Mouse (Mus musculus): ENCODE measurements around the gene Nfasc. TPM values are rescaled to one million over a fixed set of nuclear protein-coding genes. Genes with fewer than 3 reads are reported as not detected.

Gene Nfasc
- polyA plus RNA-seq, 1 experiment from 2014 or later, result 5.6 TPM

DNA sequence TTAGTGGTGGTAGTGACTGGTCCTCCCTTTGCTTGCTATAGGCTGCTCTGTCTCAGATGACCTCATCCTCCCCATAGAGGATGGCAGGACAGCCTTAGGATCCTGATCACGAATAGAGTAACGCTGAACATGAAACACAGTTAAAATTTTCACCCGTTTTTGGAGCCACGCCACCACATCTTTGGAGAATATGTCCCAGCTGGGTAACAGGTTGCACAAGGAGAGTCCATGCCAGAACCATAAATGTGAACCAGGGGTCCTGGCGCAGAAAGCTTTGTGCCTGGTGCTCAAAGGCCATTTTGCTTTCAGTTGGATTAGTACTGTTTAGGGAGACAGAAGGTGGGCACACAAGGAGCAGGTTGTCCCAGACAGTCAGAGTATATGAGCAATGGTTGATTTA lies 143.6 kb downstream of the Nfasc start:
- 85% methylated on average over 5 of the region's 5 CpGs for WGBS
- Histone ChIP-seq H3K9me3 (ENCODE audit: control insufficient read depth, low read length) (no peaks in the 10 kb centered on the region), H3K36me3 (ENCODE audit: control insufficient read depth, insufficient read depth, low read length) (no peaks in the 10 kb centered on the region), H3K27me3 (replicated peaks; ENCODE audit: control insufficient read depth, insufficient read depth, low read length) (no peaks in the 10 kb centered on the region), H3K4me1 (replicated peaks; ENCODE audit: control insufficient read depth, insufficient read depth, low read length) (no peaks in the 10 kb centered on the region), H3K9ac (ENCODE audit: low read length) (no peak overlapping the region), H3K27ac (ENCODE audit: low read depth) (no peak overlapping the region), H3K4me2 (ENCODE audit: low read length) (no peak overlapping the region), H3K4me3 (ENCODE audit: low read depth, low read length) (no peak overlapping the region)
- DNase-seq (ENCODE audit: low spot score) (no peak), ATAC-seq (replicated peaks; ENCODE audit: low FRiP score, low TSS enrichment, low read depth) (no peak)

DNA sequence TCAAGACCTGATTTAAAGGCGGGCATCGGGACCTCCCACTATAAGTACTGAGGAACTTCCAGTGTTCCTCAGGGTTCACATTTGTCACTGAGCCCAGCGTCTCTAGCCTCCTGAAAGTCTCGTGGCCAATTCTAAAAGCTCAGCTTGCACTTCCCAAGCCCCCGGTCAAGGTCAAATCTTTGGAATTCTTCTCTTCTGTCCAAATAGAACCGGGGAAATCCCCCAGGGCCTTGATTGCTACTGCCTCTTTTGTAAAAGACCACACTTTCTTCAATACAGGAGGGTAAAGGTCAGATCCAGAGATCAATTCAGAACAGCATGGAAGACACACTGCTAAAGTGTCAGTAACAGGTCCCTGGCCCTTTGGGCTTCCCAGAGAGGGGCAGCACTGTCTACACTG lies 145.9 kb downstream of the Nfasc start:
- H3K4me1 ChIP-seq (replicated peaks; ENCODE audit: control insufficient read depth, insufficient read depth, low read length), result no peaks in the 10 kb centered on the region
- no peaks in the 10 kb centered on the region for H3K27me3 ChIP-seq (replicated peaks; ENCODE audit: control insufficient read depth, insufficient read depth, low read length)
- ATAC-seq (replicated peaks; ENCODE audit: low FRiP score, low TSS enrichment, low read depth) (no peak), DNase-seq (ENCODE audit: low spot score) (no peak)
- H3K9ac ChIP-seq (ENCODE audit: low read length), result no peak overlapping the region
- H3K27ac ChIP-seq (ENCODE audit: low read depth), result no peak overlapping the region
- WGBS, result 36% methylated on average over 6 of the region's 6 CpGs
- H3K9me3 ChIP-seq (ENCODE audit: control insufficient read depth, low read length), result no peaks in the 10 kb centered on the region
- no peak overlapping the region for H3K4me2 ChIP-seq (ENCODE audit: low read length)
- no peak overlapping the region for H3K4me3 ChIP-seq (ENCODE audit: low read depth, low read length)
- H3K36me3 ChIP-seq (ENCODE audit: control insufficient read depth, insufficient read depth, low read length), result no peaks in the 10 kb centered on the region

DNA sequence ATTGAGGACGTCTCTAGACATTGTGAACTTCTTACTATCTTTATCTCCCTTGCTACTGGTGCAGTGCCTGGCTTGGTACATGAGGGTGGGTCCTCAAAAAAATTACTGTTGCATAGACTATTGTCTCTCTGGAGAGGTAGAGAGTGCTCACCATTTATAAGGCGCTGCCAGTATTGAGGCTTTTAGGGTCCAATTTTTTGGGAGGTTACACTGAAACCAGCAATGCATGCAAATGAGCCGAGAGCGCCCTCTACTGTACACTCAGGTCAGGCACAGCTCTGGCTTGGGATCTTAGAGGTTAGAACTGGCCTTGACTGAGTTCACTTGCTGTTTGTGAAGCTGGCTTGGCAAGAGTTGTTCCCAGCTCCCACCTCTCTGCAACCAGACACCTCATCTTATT lies 147.0 kb downstream of the Nfasc start:
- H3K27me3 ChIP-seq (replicated peaks; ENCODE audit: control insufficient read depth, insufficient read depth, low read length), result no peaks in the 10 kb centered on the region
- H3K9me3 ChIP-seq (ENCODE audit: control insufficient read depth, low read length), result no peaks in the 10 kb centered on the region
- peak; percentile 86 for DNase-seq (ENCODE audit: low spot score)
- H3K27ac ChIP-seq (ENCODE audit: low read depth), result no peak overlapping the region
- WGBS, result 21% methylated on average over 4 of the region's 4 CpGs
- ATAC-seq (replicated peaks; ENCODE audit: low FRiP score, low TSS enrichment, low read depth), result no peak
- no peaks in the 10 kb centered on the region for H3K4me1 ChIP-seq (replicated peaks; ENCODE audit: control insufficient read depth, insufficient read depth, low read length)
- H3K4me3 ChIP-seq (ENCODE audit: low read depth, low read length), result no peak overlapping the region
- H3K9ac ChIP-seq (ENCODE audit: low read length), result no peak overlapping the region
- no peaks in the 10 kb centered on the region for H3K36me3 ChIP-seq (ENCODE audit: control insufficient read depth, insufficient read depth, low read length)
- H3K4me2 ChIP-seq (ENCODE audit: low read length), result no peak overlapping the region

DNA sequence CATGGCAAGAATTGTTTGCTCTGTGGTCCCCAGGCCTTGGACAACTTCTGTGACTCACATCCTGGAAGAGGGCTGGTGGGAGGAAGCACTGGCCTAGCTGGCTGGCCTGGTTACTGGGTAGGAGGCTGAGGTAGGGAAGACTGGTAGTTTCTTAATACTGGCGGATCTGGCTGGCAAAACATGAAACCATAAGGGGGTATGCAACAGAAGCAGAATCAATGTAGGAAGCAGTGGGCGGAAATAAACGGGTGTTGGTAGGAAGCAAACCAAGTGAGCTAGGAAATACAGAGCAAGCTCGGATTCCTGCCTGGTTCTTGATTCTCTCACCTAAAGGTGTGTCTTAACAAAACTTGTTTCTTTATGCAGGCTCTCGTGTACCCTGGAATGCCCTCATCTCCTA lies 149.5 kb downstream of the Nfasc start:
- Histone ChIP-seq H3K36me3 (ENCODE audit: control insufficient read depth, insufficient read depth, low read length) (no peaks in the 10 kb centered on the region), H3K9me3 (ENCODE audit: control insufficient read depth, low read length) (no peaks in the 10 kb centered on the region), H3K27me3 (replicated peaks; ENCODE audit: control insufficient read depth, insufficient read depth, low read length) (no peaks in the 10 kb centered on the region), H3K4me3 (ENCODE audit: low read depth, low read length) (no peak overlapping the region), H3K9ac (ENCODE audit: low read length) (no peak overlapping the region), H3K4me1 (replicated peaks; ENCODE audit: control insufficient read depth, insufficient read depth, low read length) (no peaks in the 10 kb centered on the region), H3K27ac (ENCODE audit: low read depth) (no peak overlapping the region), H3K4me2 (ENCODE audit: low read length) (no peak overlapping the region)
- ATAC-seq (replicated peaks; ENCODE audit: low FRiP score, low TSS enrichment, low read depth) (no peak), DNase-seq (ENCODE audit: low spot score) (no peak)
- WGBS, result 84% methylated on average over 5 of the region's 5 CpGs

DNA sequence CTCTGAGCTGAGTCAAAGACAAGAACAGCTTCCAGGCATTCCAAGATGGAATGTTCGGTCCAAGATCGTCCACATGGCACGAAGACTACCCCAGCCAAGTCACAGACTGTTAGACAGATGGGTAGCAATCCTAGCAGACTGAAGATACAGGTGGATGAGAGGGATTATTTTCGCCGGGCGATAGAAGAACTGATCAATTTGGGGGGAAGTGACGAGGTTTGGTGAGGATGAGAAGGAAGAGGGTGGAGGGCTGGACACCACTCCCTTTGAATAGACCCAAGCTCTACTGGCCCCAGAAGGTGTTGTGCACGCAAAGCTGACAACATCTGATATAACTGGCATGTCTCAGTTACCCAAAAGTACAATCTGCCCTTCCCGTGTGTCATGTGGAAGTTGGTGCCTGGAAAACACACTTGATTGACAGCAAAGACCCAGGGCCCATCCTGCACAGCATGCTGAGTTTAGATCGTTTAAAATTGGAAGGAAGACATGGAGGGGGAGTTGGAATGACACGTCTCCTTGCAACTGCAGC lies 150.1 kb downstream of the Nfasc start:
- no peak overlapping the region for H3K4me2 ChIP-seq (ENCODE audit: low read length)
- H3K9me3 ChIP-seq (ENCODE audit: control insufficient read depth, low read length), result no peaks in the 10 kb centered on the region
- no peak overlapping the region for H3K27ac ChIP-seq (ENCODE audit: low read depth)
- H3K36me3 ChIP-seq (ENCODE audit: control insufficient read depth, insufficient read depth, low read length), result no peaks in the 10 kb centered on the region
- no peak for ATAC-seq (replicated peaks; ENCODE audit: low FRiP score, low TSS enrichment, low read depth)
- H3K4me3 ChIP-seq (ENCODE audit: low read depth, low read length), result no peak overlapping the region
- H3K4me1 ChIP-seq (replicated peaks; ENCODE audit: control insufficient read depth, insufficient read depth, low read length), result no peaks in the 10 kb centered on the region
- WGBS, result 82% methylated on average over 11 of the region's 11 CpGs
- H3K27me3 ChIP-seq (replicated peaks; ENCODE audit: control insufficient read depth, insufficient read depth, low read length), result no peaks in the 10 kb centered on the region
- H3K9ac ChIP-seq (ENCODE audit: low read length), result no peak overlapping the region
- DNase-seq (ENCODE audit: low spot score), result no peak

DNA sequence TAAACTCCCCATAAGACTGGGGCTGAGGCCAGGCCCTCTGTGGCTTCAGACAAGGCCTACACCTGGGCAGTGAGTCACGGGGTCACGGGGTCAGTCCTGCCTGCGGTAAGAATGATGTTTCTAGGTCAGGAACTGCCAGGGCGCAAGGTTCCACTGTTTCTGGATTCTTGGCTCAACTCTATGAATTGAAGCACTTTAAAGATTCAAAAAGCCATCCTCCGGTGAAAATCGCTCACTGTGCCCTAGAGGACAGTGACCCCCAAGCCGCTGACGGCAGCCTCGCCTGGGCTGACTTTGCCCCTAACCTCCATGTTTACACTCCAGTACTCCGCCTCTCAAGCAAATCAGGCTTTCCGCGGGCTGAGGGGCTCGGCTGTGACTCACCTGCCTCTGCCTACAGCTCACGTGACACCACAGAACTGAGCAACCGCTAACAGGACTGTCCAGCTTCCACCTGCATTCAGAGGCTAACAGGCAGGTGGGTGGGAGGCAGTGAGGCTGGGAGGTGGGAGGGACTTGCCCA lies 154.9 kb downstream of the Nfasc start:
- DNase-seq (ENCODE audit: low spot score) (peak; percentile 65), ATAC-seq (replicated peaks; ENCODE audit: low FRiP score, low TSS enrichment, low read depth) (peak; percentile 88)
- H3K27ac ChIP-seq (ENCODE audit: low read depth), result no peak overlapping the region
- H3K4me1 ChIP-seq (replicated peaks; ENCODE audit: control insufficient read depth, insufficient read depth, low read length), result no peaks in the 10 kb centered on the region; the same call in 1 of the 2 replicates
- H3K4me3 ChIP-seq (ENCODE audit: low read depth, low read length), result no peak overlapping the region
- peak overlapping the region; percentile 18; the same call in 1 of the 2 replicates for H3K4me2 ChIP-seq (ENCODE audit: low read length)
- 34% methylated on average over 15 of the region's 15 CpGs for WGBS
- H3K27me3 ChIP-seq (replicated peaks; ENCODE audit: control insufficient read depth, insufficient read depth, low read length), result no peaks in the 10 kb centered on the region
- H3K9ac ChIP-seq (ENCODE audit: low read length), result 0 out of 2 replicates have a peak overlapping the region, but pooled peaks have one; percentile 6
- no peaks in the 10 kb centered on the region for H3K36me3 ChIP-seq (ENCODE audit: control insufficient read depth, insufficient read depth, low read length)
- no peaks in the 10 kb centered on the region for H3K9me3 ChIP-seq (ENCODE audit: control insufficient read depth, low read length)

DNA sequence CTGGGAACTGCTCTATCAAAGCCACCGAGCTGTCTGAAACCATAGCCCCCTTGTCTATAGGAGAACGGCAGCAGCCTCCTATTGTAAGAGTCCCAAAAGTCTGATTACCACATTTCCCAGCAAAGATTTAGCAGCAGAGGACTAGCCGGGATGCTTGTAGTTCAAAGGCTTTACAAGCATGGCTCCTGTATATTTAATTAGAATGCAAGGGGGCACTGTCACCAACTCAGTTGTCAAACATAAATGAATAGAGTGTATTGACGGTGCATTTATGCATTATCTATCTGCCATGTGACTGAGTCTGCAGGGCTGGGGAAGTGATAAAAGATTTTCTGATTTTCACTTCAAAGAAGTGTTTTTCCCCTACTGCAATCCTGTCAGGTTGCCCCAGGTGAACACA lies 156.2 kb downstream of the Nfasc start:
- H3K9me3 ChIP-seq (ENCODE audit: control insufficient read depth, low read length), result no peaks in the 10 kb centered on the region
- no peak for DNase-seq (ENCODE audit: low spot score)
- H3K4me1 ChIP-seq (replicated peaks; ENCODE audit: control insufficient read depth, insufficient read depth, low read length), result no peaks in the 10 kb centered on the region; the same call in 1 of the 2 replicates
- no peak overlapping the region for H3K4me2 ChIP-seq (ENCODE audit: low read length)
- no peak overlapping the region for H3K9ac ChIP-seq (ENCODE audit: low read length)
- H3K27ac ChIP-seq (ENCODE audit: low read depth), result no peak overlapping the region
- WGBS, result 73% methylated on average over 4 of the region's 4 CpGs
- no peaks in the 10 kb centered on the region for H3K36me3 ChIP-seq (ENCODE audit: control insufficient read depth, insufficient read depth, low read length)
- ATAC-seq (replicated peaks; ENCODE audit: low FRiP score, low TSS enrichment, low read depth), result no peak
- H3K4me3 ChIP-seq (ENCODE audit: low read depth, low read length), result no peak overlapping the region
- H3K27me3 ChIP-seq (replicated peaks; ENCODE audit: control insufficient read depth, insufficient read depth, low read length), result no peaks in the 10 kb centered on the region

DNA sequence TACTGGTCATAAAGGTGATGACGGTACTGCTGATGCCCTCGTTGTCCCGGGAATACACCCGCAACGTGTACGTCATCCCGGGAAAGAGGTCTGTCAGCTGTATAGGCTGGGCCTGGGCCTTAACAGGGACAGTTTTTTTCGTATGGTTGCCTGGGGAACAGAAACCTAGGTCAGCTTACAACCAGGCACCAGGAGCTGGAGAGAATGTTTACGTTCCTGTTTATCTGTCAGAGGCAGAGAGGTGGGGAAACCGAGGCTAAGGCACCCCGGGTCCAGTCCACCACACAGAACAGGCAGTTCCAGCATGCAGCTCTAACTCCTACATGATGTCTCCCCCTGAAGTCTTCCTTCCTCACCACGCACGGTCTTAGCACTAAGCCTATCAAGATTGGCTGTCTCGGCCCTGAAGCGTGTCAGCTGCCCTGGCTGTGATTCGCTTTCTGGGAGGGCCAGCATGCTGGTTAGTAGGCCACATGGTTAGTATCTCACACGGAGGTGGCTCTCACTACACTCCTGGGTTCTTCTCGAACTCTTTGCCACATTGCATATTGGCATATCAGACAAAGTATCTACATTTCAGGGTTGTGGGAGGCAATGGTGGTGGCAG lies 158.5 kb downstream of the Nfasc start:
- H3K4me2 ChIP-seq (ENCODE audit: low read length), result no peak overlapping the region
- DNase-seq (ENCODE audit: low spot score) (no peak), ATAC-seq (replicated peaks; ENCODE audit: low FRiP score, low TSS enrichment, low read depth) (no peak)
- no peaks in the 10 kb centered on the region; the same call in 1 of the 2 replicates for H3K4me1 ChIP-seq (replicated peaks; ENCODE audit: control insufficient read depth, insufficient read depth, low read length)
- no peak overlapping the region for H3K4me3 ChIP-seq (ENCODE audit: low read depth, low read length)
- H3K36me3 ChIP-seq (ENCODE audit: control insufficient read depth, insufficient read depth, low read length), result no peaks in the 10 kb centered on the region
- H3K27ac ChIP-seq (ENCODE audit: low read depth), result no peak overlapping the region
- WGBS, result 71% methylated on average over 18 of the region's 18 CpGs
- no peaks in the 10 kb centered on the region for H3K9me3 ChIP-seq (ENCODE audit: control insufficient read depth, low read length)
- H3K9ac ChIP-seq (ENCODE audit: low read length), result no peak overlapping the region
- no peaks in the 10 kb centered on the region for H3K27me3 ChIP-seq (replicated peaks; ENCODE audit: control insufficient read depth, insufficient read depth, low read length)
